Mouse (Mus musculus): Measurements from ENCODE around the gene Cfdp1.

GRCm38 (mm10) chr8:111782671-111783394 is 71.3 kb downstream of the Cfdp1 start:
- TF ChIP-seq GATA1 (IDR thresholded peaks at IDR 0.05; ENCODE audit: low read length) (no peak), TAL1 (IDR thresholded peaks at IDR 0.05; ENCODE audit: low read length) (no peak)
